Mouse (Mus musculus) heart, embryonic 13.5 days (tissue): ENCODE measurements around the gene Slc25a22. TPM values are rescaled to one million over a fixed set of nuclear protein-coding genes. Genes with fewer than 3 reads are reported as not detected.

Experiments used
- ATAC-seq: fragments of 200-750 bp; cut with Nextera tagmentation; 2 replicates; pipeline ENCODE4 v1.8.0; 2017; ENCODE audit warnings: moderate TSS enrichment; ENCODE audit not compliant: insufficient number of reproducible peaks, low FRiP score, low TSS enrichment; ENCODE audit errors: extremely low read depth
- H3K27ac ChIP-seq: fragments of 300-500 bp; sonication (generic); replicated peaks from 2 replicates; pipeline ENCODE4 v1.5.1; 2015; ENCODE audit warnings: moderate library complexity, mild to moderate bottlenecking, inconsistent platforms
- H3K27me3 ChIP-seq: fragments of 300-500 bp; sonication (generic); replicated peaks from 2 replicates; pipeline ENCODE4 v1.6.1; 2015; ENCODE audit warnings: mild to moderate bottlenecking, inconsistent platforms
- H3K36me3 ChIP-seq: fragments of 300-500 bp; sonication (generic); 2 replicates; pipeline ENCODE4 v1.6.1; 2015; ENCODE audit warnings: mild to moderate bottlenecking, inconsistent platforms
- H3K4me1 ChIP-seq: fragments of 300-500 bp; sonication (generic); 2 replicates; pipeline ENCODE4 v1.6.1; 2015; ENCODE audit warnings: inconsistent platforms
- H3K4me2 ChIP-seq: fragments of 300-500 bp; sonication (generic); 2 replicates; pipeline ENCODE4 v1.6.1; 2015; ENCODE audit warnings: inconsistent platforms, mild to moderate bottlenecking, moderate library complexity
- H3K4me3 ChIP-seq: fragments of 300-500 bp; sonication (generic); 2 replicates; pipeline ENCODE4 v1.5.1; 2015; ENCODE audit warnings: moderate library complexity, mild to moderate bottlenecking, inconsistent platforms
- H3K9ac ChIP-seq: fragments of 300-500 bp; sonication (generic); 2 replicates; pipeline ENCODE4 v1.6.1; 2015; ENCODE audit warnings: inconsistent platforms, mild to moderate bottlenecking, moderate library complexity
- H3K9me3 ChIP-seq: fragments of 300-500 bp; sonication (generic); 2 replicates; pipeline ENCODE4 v1.6.1; 2016; ENCODE audit warnings: inconsistent platforms
- WGBS: fragments of 180-500 bp; shearing (Covaris S2); methylation state at CpG from one replicate; pipeline ENCODE4 v1.1.7; 2015; ENCODE audit warnings: mixed read lengths; 5-methylcytosine and 5-hydroxymethylcytosine counted together
- polyA plus RNA-seq: library from polyadenylated mRNA; unstranded; fragments of >200 nt; fragmentation: Nextera tagmentation; extraction: Ambion mirVana; gene quantifications from 2 replicates; pipeline ENCODE4 v1.2.1, GENCODE M21; 2015

The Slc25a22 gene
- polyA plus RNA-seq, 1 experiment from 2014 or later, result 17.3 TPM

DNA sequence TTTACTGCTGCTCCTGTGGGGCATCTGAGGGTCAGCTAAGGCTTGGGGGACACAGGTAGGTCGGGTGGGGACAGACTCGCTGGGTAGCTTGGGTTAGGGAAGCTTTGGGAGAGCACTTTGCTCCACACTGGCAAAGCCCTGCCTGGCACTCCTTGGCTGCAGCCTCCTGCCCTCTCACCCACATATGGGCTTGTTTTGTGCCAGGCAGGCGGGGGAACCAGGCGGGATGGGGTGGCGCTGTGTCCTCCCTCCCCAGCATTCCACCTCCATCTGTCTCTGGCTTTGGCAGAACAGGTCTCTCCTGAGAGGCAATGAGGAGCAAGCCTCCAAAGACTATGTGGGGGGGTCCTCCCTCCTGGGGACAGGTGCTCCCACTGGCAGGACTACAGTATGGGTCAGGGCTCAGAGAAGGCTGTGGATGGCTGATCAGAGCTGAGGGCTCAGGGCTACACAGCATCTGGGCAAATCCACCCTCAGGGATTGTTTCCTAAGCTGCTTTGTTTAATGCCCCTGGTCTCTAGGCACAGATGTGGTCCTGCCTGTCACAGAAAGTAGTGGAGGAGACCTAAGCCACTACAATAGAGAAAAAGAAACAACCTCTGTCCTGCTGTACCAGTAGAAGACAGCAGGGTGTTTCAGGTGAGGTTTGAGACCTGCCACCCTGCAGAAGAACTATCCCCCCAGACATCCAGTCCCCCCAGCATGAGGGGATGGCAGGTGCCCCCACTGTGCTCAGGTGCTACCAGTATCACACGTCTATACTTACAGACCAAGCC lies 4.8 kb downstream of the Slc25a22 start:
- peaks cover 65% of the 10 kb centered on the region for H3K4me1 ChIP-seq
- H3K27ac ChIP-seq, result no peak overlapping the region

DNA sequence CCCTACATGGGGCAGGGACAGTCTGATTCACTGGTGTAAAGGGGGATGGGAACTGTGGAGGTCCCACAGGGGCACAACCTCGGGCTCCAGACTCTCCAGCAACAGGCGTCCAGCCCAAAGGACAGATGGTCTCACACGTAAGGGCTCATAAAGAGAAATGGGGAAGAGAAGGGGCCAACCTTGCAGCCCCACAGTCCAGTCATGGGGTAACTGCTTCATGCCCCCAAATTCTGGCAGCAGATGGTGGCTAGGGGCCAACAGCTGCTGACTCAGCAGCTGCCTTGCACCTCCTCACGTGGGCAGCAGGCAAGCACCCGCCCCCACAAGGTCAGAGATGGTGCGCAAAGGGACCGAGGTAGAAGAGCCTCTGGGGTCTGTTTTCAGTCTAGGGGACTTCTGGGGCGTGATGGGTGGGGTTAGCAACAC lies 5.5 kb downstream of the Slc25a22 start:
- Histone ChIP-seq H3K27me3 (0 out of 2 replicates have a peak, but pooled peaks cover 5% of the 10 kb centered on the region), H3K4me2 (no peak overlapping the region), H3K9me3 (no peaks in the 10 kb centered on the region), H3K27ac (no peak overlapping the region), H3K4me3 (no peak overlapping the region), H3K4me1 (peaks cover 61% of the 10 kb centered on the region), H3K36me3 (peaks cover 37% of the 10 kb centered on the region), H3K9ac (no peak overlapping the region)
- no peak for ATAC-seq
- WGBS, result 82% methylated on average over 8 of the region's 8 CpGs

More for the DNA sequence above, 4.8 kb downstream of the Slc25a22 start:
- H3K27me3 ChIP-seq, result 0 out of 2 replicates have a peak, but pooled peaks cover 2% of the 10 kb centered on the region
- no peak overlapping the region for H3K9ac ChIP-seq
- peaks cover 39% of the 10 kb centered on the region for H3K36me3 ChIP-seq
- no peak for ATAC-seq
- H3K4me2 ChIP-seq, result no peak overlapping the region
- no peak overlapping the region for H3K4me3 ChIP-seq
- no peaks in the 10 kb centered on the region for H3K9me3 ChIP-seq
- 83% methylated on average over 6 of the region's 6 CpGs for WGBS

DNA sequence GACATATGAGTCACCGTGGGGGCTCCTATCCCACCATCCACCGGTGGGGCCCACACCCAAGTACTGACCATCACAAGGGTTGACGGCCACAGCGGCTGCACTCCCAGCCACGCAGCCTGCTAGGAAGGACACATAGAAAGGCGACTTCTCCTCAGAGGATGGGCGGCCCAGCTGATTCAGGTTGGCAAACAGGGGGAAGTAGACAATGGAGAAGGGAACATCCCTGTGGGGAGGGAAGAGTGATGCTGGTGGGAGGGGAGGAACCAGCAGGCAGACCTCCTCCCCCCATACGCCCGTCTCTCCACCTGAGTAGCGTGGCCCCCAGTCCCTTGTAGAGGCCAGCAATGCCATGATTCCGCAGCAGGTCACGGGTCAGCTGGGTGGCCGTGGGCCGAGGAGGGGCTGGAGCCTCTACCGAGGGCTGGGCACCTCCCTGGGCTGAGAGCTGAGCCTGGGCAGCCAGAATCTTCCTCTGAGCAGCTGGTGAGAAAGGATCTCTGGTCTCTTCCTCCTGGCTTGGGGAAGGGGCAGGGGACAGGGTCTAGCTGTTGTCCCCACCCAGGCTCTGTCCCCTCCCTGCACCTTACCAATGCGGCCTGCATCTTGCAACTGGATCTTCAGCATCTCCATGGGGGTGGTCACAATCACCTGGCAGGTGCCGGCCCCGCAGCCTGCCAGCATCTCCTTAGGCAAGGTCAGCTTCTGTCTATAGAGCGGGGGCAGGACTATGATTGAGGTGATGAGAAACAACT lies 6.1 kb downstream of the Slc25a22 start:
- Histone ChIP-seq H3K9ac (no peak overlapping the region), H3K9me3 (no peaks in the 10 kb centered on the region), H3K4me1 (peaks cover 56% of the 10 kb centered on the region), H3K36me3 (peaks cover 37% of the 10 kb centered on the region), H3K27me3 (0 out of 2 replicates have a peak, but pooled peaks cover 5% of the 10 kb centered on the region), H3K27ac (no peak overlapping the region), H3K4me3 (no peak overlapping the region), H3K4me2 (no peak overlapping the region)
- ATAC-seq, result no peak
- 89% methylated on average over 19 of the region's 19 CpGs for WGBS

- Histone ChIP-seq H3K36me3 (peaks cover 37% of the 10 kb centered on the region), H3K27me3 (0 out of 2 replicates have a peak, but pooled peaks cover 5% of the 10 kb centered on the region), H3K4me2 (no peak overlapping the region), H3K27ac (peak overlapping the region; percentile 44), H3K9me3 (no peaks in the 10 kb centered on the region), H3K4me3 (no peak overlapping the region), H3K4me1 (peaks cover 48% of the 10 kb centered on the region), H3K9ac (peak overlapping the region; percentile 12; the same call in 1 of the 2 replicates)
- ATAC-seq, result no peak
- WGBS, result 86% methylated on average over 9 of the region's 9 CpGs
Observed at GRCm38 (mm10) chr7:141430585-141431240, 7.0 kb downstream of the Slc25a22 start.

- Histone ChIP-seq H3K9ac (peak overlapping the region; percentile 12; the same call in 1 of the 2 replicates), H3K4me2 (peak overlapping the region; percentile 63), H3K4me1 (peaks cover 42% of the 10 kb centered on the region), H3K4me3 (peak overlapping the region; percentile 42), H3K9me3 (no peaks in the 10 kb centered on the region), H3K27me3 (0 out of 2 replicates have a peak, but pooled peaks cover 5% of the 10 kb centered on the region), H3K27ac (peak overlapping the region; percentile 44), H3K36me3 (peaks cover 37% of the 10 kb centered on the region)
- ATAC-seq, result 0 out of 2 replicates have a peak, but pooled peaks have one; percentile 20
- WGBS, result 39% methylated on average over 9 of the region's 9 CpGs
Observed at GRCm38 (mm10) chr7:141429840-141430584, 7.7 kb downstream of the Slc25a22 start.

- no peak for ATAC-seq
- Histone ChIP-seq H3K4me1 (peaks cover 35% of the 10 kb centered on the region), H3K9me3 (no peaks in the 10 kb centered on the region), H3K4me2 (peak within 1 kb of the TSS; percentile 63), H3K27ac (peak within 1 kb of the TSS; percentile 44), H3K4me3 (peak within 1 kb of the TSS; percentile 42), H3K9ac (peak within 1 kb of the TSS; percentile 12), H3K27me3 (0 out of 2 replicates have a peak, but pooled peaks cover 5% of the 10 kb centered on the region), H3K36me3 (peaks cover 37% of the 10 kb centered on the region)
- WGBS, result 3% methylated on average over 19 of the region's 19 CpGs
Observed at GRCm38 (mm10) chr7:141429310-141429709, 8.4 kb downstream of the Slc25a22 start, which contains the start of gene Cend1. TSS of gene Cend1 (minus strand) at chr7:141429491.

GRCm38 (mm10) chr7:141428701-141429100 lies 9.0 kb downstream of the Slc25a22 start:
- Histone ChIP-seq H3K36me3 (peaks cover 36% of the 10 kb centered on the region), H3K9me3 (no peaks in the 10 kb centered on the region), H3K4me3 (peak overlapping the region; percentile 42), H3K27me3 (0 out of 2 replicates have a peak, but pooled peaks cover 5% of the 10 kb centered on the region), H3K27ac (no peak overlapping the region), H3K4me1 (peaks cover 29% of the 10 kb centered on the region), H3K4me2 (peak overlapping the region; percentile 63), H3K9ac (no peak overlapping the region)
- ATAC-seq, result no peak
- 46% methylated on average over 5 of the region's 5 CpGs for WGBS

GRCm38 (mm10) chr7:141426948-141427730 lies 10.6 kb downstream of the Slc25a22 start:
- Histone ChIP-seq H3K4me1 (peaks cover 27% of the 10 kb centered on the region), H3K9ac (no peak overlapping the region), H3K36me3 (peaks cover 20% of the 10 kb centered on the region), H3K4me3 (no peak overlapping the region), H3K9me3 (no peaks in the 10 kb centered on the region), H3K27ac (no peak overlapping the region), H3K27me3 (0 out of 2 replicates have a peak, but pooled peaks cover 5% of the 10 kb centered on the region), H3K4me2 (no peak overlapping the region)
- WGBS, result 72% methylated on average over 12 of the region's 12 CpGs
- ATAC-seq, result no peak

- no peak overlapping the region for H3K9ac ChIP-seq
- H3K9me3 ChIP-seq, result no peaks in the 10 kb centered on the region
- no peak for ATAC-seq
- H3K27ac ChIP-seq, result no peak overlapping the region
- peaks cover 9% of the 10 kb centered on the region for H3K4me1 ChIP-seq
- H3K27me3 ChIP-seq, result 0 out of 2 replicates have a peak, but pooled peaks cover 5% of the 10 kb centered on the region
- no peak overlapping the region for H3K4me3 ChIP-seq
- 56% methylated on average over 4 of the region's 4 CpGs for WGBS
- no peak overlapping the region for H3K4me2 ChIP-seq
- H3K36me3 ChIP-seq, result no peaks in the 10 kb centered on the region
Observed at GRCm38 (mm10) chr7:141423811-141424210, 13.9 kb downstream of the Slc25a22 start.
